Mouse (Mus musculus) left cerebral cortex, adult 9 months (tissue): ENCODE data around the gene Xrcc5.
A peak's percentile ranks its signal among the peaks of the same experiment; 100 is the strongest.

Source experiments
- DNase-seq, 2 experiments: peaks; one replicate each; pipeline ENCODE4 v3.0.0; 2022; ENCODE audit warnings: low spot score in 2 of 2

Xrcc5 gene

DNA sequence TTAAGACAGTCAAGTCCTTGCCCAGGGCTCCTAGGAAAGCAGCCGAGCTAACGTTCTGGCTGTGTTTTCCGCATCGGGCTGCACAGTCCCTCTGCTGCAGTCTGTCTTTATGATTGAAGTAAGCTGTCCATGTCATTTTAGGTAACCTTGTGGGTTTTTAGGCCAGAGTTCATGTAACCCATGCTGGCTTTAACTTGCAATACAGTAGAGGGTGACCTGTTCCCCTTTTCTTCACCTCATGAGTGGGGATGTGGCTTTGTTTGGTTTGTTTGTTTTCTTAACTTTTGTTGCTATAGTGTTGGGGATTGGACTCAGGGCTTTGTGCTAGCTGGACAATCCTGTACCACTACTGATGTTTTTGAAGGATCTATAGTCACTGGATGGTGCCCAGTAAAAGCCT is 83.2 kb downstream of the Xrcc5 start:
- no peak for DNase-seq

DNA sequence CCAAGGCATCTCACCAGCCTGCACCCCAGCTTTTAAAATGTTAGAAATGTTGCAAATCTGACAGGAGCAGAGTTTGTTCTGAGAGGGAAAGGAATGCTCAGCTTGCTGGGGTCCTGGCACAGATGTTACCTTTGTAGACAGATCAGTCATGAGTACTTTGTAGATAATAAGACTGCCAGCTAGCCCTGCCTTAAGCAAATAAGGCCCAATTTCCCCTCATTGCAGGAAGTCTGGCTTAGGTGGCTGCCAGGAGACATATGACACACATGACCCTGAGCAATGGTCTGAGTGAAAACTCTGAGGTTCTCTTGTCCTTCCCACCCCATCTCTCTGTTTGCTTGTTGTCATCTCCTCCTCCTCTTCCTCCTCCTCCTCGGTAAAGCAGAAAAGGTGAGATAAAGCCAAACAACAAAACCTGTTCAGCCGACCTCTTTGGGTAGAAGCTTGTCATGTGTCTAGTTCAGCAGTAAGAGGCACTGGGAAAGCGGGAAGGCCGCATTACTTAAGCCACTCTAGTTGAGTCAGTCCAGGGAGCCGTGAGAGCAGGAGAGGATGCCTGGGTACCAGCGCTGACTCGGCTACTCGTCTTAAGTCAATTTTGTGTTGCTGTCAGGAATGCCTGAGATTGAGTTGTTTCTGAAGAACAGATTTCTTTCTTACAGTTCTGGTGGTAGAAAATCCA is 92.6 kb downstream of the Xrcc5 start:
- DNase-seq, result no peak

GRCm38 (mm10) chr1:72400616-72401015 is 93.4 kb downstream of the Xrcc5 start:
- DNase-seq, result peak in 1 of 2 experiments; percentile 54

- no peak for DNase-seq
Observed at GRCm38 (mm10) chr1:72401331-72402069, 94.3 kb downstream of the Xrcc5 start.

- no peak for DNase-seq
Observed at GRCm38 (mm10) chr1:72406505-72407079, 99.4 kb downstream of the Xrcc5 start.

DNA sequence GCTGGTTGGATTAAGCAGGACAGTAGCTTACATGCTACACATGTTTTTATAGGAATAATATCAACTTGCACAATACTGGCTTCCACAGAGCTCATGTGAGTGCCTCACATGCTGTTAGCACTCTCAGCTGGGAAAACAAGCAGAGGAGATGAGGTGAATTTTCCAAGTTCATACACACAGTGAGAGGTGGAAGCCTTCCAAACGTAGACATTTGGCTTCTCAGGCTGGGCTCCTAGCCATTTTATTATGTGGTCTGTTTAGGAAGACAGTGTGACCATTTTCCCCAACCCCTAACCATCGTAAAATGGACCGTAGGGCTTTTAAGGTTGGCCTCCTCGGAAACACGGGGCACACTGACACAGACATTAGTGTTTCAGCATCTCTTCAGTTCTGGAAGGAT is 102.7 kb downstream of the Xrcc5 start:
- no peak for DNase-seq

- peak in 1 of 2 experiments; percentile 45 for DNase-seq
Observed at GRCm38 (mm10) chr1:72411108-72411507, 103.9 kb downstream of the Xrcc5 start.

DNA sequence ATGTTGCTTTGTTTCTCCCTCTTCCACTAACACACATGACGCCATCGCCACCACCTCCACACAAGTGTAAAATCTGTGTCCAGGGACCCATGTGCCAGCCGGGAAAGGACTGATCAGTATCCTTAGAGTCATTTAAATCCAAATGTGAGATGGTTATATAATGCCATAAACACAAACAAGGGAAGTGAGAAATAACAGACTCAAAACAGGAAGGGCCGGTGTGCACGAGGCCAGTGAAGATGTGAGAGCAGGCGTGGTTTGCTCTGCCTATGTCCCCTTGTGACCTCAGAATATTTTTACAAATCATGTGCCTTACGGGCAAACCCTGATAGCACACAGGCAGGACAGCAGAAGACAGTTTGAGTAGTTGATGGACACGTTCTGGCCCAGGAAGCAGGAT is 106.0 kb downstream of the Xrcc5 start:
- no peak for DNase-seq

DNA sequence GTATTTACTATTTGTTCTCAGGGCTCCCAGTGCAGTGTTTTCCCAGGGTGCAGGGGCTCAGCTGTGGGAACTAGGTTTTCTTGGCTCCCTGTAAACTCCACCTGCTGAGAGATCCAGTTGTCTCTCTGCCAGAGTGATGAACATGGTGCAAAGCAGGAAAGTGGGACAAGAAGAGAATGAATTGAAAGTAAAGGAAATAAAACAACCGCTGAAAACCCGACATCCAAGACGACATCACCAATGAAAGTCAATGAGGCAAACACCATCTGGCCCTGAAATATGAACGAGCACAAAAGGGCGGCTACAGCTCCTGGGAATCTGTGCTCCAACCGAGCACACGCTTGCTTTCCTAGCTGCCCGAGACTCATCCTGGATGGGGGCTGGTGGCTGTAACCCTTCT is 106.9 kb downstream of the Xrcc5 start:
- no peak for DNase-seq

- no peak for DNase-seq
Observed at GRCm38 (mm10) chr1:72414561-72415253, 107.5 kb downstream of the Xrcc5 start.

- DNase-seq, result no peak
Observed at GRCm38 (mm10) chr1:72418744-72419655, 111.8 kb downstream of the Xrcc5 start.

- no peak for DNase-seq
Observed at GRCm38 (mm10) chr1:72420220-72420619, 113.0 kb downstream of the Xrcc5 start.

DNA sequence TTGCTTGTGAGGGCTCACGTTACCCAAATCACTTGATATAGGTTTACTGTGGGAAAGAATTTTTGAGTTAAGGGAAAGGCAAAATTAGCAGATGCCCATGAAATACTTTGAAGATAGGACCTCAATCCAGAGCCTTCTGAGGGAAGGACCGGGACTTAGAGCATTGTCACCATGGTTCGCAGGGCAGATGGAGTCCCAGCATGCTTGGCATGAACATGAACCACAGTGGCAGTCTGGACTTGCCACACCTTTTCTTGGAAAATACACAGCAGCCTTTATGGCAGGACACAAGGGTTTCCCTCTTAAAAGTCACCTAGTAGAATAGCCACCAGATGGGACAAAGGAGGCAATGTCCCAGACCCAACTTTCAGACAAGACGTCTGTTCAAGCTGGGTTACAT is 114.9 kb downstream of the Xrcc5 start:
- DNase-seq, result no peak

GRCm38 (mm10) chr1:72426456-72426855 is 119.2 kb downstream of the Xrcc5 start:
- DNase-seq, result no peak

DNA sequence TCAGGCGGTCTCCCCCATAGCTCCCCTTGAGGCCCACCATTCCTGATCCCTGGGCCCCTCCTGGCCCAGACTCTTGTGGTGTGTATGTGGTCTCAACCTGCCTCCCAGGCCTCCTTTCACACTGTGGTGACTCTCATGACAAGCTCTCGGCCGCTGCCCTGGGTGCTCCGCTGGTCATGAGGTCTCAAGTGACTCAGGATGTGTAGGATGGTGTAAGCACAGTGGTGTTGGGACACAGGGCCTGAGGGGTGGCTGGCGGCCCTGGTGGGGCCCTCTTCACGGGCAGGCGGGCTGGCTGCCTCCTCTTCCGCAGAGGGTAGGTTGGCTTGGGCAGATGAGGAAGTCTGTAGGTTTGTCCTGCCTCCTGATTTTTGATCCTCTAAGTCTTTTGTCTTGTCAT is 121.3 kb downstream of the Xrcc5 start:
- no peak for DNase-seq

GRCm38 (mm10) chr1:72429107-72429807 is 122.0 kb downstream of the Xrcc5 start:
- no peak for DNase-seq

DNA sequence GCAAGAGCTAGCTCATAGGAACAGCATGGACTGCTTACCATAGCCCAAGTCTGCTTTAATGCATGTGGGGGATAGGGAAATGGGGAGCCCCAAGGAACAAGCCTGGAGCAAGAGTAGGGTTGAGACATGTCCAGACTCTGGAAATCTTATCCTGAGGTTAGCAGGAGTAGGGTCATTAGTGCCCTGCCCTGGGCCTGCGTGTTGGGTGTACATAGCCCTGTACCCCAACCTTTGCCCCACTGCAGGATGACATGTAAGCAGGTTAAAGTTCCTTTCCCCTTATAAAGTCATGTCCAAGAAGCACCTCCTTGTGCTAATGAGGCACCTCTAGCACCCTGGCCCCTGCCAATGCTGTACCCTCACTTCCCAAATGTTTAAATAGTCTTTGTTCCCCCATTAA is 125.4 kb downstream of the Xrcc5 start:
- no peak for DNase-seq

GRCm38 (mm10) chr1:72434510-72434909 is 127.3 kb downstream of the Xrcc5 start:
- DNase-seq, result no peak

DNA sequence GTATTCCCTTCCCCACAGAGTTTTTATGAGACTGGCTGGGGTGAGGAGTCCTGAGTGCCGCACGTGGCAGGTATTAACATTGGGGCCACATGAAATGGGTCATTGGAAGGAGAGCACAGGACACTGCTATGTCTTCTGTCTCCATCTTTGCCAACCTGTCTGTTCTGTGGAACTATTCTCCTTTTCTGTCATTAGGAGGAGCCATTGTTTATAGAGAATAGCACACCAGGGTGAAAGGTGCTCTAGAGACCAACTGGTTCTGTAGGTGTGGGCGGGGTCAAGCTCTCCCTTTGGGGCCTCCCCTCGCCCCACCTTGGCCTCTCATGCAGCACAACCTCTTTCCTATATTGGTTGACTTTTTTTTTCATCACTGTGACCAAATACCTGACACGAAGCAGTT is 129.7 kb downstream of the Xrcc5 start:
- no peak for DNase-seq

DNA sequence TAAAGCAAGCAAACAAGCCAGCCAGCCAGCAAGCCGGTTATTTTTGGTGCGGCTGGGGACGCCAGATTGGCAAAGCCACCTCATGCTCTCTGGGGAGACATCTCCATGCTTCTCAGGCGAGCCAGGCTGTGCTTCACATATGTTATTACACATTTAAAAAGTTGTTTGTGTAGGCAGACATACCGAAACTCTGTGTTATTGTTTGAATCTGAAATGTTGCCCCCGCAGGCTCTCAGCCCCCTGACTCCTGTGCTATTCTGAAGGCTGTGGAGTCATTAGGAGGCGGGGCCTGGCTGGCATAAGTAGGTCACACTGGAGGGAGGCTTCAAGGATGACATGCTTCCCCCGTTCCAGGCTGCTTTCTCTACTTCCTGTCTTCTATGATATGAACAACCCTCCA is 131.9 kb downstream of the Xrcc5 start:
- peak; percentile 39 to 55 for DNase-seq

GRCm38 (mm10) chr1:72442747-72443146 is 135.5 kb downstream of the Xrcc5 start:
- DNase-seq, result no peak
